Mouse (Mus musculus) ES-Bruce4 (cell line): ENCODE measurements around the gene Syt13.

ENCODE experiments used
- CTCF ChIP-seq: IDR thresholded peaks from one replicate; pipeline ENCODE4 v1.8.1; 2011; ENCODE audit warnings: low read depth, low read length
- POLR2A ChIP-seq: IDR thresholded peaks from one replicate; pipeline ENCODE4 v1.8.1; 2011; ENCODE audit warnings: low read length; ENCODE audit not compliant: insufficient read depth

- TF ChIP-seq CTCF, result no peak
- TF ChIP-seq POLR2A, result no peak
These were observed 14.8 kb downstream of the Syt13 start for GRCm38 (mm10) chr2:92929696-92930095.
